ENCODE assay signal across 8 mouse cellular contexts in the genomic region with DNA sequence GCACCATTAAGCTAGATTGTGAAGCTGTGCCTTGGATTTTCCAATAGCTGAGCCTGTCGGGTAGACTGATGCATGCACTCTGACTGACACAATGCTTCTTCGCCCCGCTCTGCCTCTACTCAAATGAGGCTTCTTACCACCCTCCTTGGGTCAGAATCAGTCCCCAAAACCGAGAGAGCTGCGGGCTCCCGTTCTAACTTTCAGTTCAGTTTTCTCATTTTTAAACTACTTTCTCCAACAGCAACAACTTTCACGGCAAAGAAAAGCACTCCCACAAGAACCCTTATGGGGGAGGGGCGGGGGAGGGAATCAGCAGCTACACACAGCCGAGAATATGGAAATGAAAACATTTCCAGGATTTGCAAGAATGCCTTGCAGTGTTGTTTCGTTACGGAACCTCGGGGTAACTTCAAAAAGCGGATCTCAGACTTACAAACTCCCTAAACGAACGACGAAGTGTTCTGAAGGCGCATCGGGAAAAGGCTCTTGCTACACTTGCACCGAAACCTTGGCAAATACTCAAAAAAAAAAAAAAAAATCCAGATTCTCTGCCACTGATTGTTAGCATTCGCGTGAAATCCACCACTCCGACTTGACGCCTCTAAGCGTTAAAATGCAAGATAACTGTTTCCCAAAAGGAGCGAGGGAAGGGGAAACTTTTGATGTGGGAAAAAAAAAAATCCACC. TPM values are rescaled to one million over a fixed set of nuclear protein-coding genes. Genes with fewer than 3 reads are reported as not detected.
DNase-seq lines count a peak whose midpoint lies in the region; ATAC-seq and TF ChIP-seq lines count a peak whose summit lies in the region.

No protein-coding gene starts in this region.

- no peaks in the 10 kb centered on the region for H3K9me3 ChIP-seq in kidney, embryonic 15.5 days (replicated peaks)

- H3K4me1 ChIP-seq in kidney, embryonic 15.5 days: peaks cover 25% of the 10 kb centered on the region
- H3K4me1 ChIP-seq in small intestine, adult 2 months (ENCODE audit: control insufficient read depth, insufficient read depth, insufficient read length, low read length): peaks cover 6% of the 10 kb centered on the region; the same call in 1 of the 2 replicates

- H3K4me2 ChIP-seq in kidney, embryonic 15.5 days: peak overlapping the region; percentile 71

- no peak for TF ChIP-seq POLR2A in small intestine, adult 2 months (IDR thresholded peaks at IDR 0.05; ENCODE audit: low read depth, low read length)

- WGBS in kidney, embryonic 15.5 days: under 1% methylated on average over 25 of the region's 25 CpGs
- WGBS in small intestine, adult 2 months: under 1% methylated on average over 25 of the region's 25 CpGs

- no peak for ATAC-seq in kidney, embryonic 15.5 days (replicated peaks; ENCODE audit: low FRiP score)

- DNase-seq in urinary bladder, postnatal 14 days (ENCODE audit: low spot score): peak; percentile 11
- no peak for DNase-seq in urinary bladder, postnatal 25 days (ENCODE audit: low spot score)
- peak; percentile 62 to 71 for DNase-seq in cerebellum, postnatal 10 days
- DNase-seq in heart, adult 8-10 months (ENCODE audit: low spot score): peak; percentile 18
- DNase-seq in lung, postnatal 14 days: peak; percentile 13
- DNase-seq in ovary, postnatal 10 days (ENCODE audit: low spot score): no peak

- peak overlapping the region; percentile 100 for H3K27ac ChIP-seq in kidney, embryonic 15.5 days
- peak overlapping the region; percentile 50 for H3K27ac ChIP-seq in small intestine, adult 2 months (ENCODE audit: insufficient read depth, low read depth, low read length)

- peaks cover 20% of the 10 kb centered on the region for H3K36me3 ChIP-seq in kidney, embryonic 15.5 days
- peaks cover 9% of the 10 kb centered on the region for H3K36me3 ChIP-seq in small intestine, adult 2 months (ENCODE audit: control insufficient read depth, insufficient read depth, low read length)

- H3K27me3 ChIP-seq in kidney, embryonic 15.5 days: no peaks in the 10 kb centered on the region
- no peaks in the 10 kb centered on the region for H3K27me3 ChIP-seq in small intestine, adult 2 months (ENCODE audit: control insufficient read depth, insufficient read depth, low read length)

- peak overlapping the region; percentile 96 for H3K9ac ChIP-seq in kidney, embryonic 15.5 days

- TF ChIP-seq CTCF in small intestine, adult 2 months (IDR thresholded peaks at IDR 0.05; ENCODE audit: extremely low read depth, insufficient read length, insufficient replicate concordance, low read depth, low read length): no peak

- peak overlapping the region; percentile 97 for H3K4me3 ChIP-seq in kidney, embryonic 15.5 days (replicated peaks)
- H3K4me3 ChIP-seq in small intestine, adult 2 months (ENCODE audit: low read depth, low read length): peak overlapping the region; percentile 78

RNA-seq across cellular contexts. Expression of a gene that starts 1.0 kb away (rescaled TPM):
- 10 to 100 TPM; 30.1 to 39.9 (median 31.9) TPM for total RNA-seq in heart, adult 8-10 months (2022)
- polyA plus RNA-seq in kidney, embryonic 15.5 days (2015; fragmentation: Nextera tagmentation; extraction: Ambion mirVana): 286 and 301 TPM in 2 replicates
- 8.7 and 27.7 TPM in 2 replicates for polyA plus RNA-seq in small intestine, adult 2 months (2012; rRNA removed)

RNA-seq across cellular contexts. Expression of a gene that starts 17.5 kb away (rescaled TPM):
- total RNA-seq in heart, adult 8-10 months (2022): 10 to 100 TPM; 21.8 to 26.8 (median 26.2) TPM
- 0.69 and 0.71 TPM in 2 replicates for polyA plus RNA-seq in kidney, embryonic 15.5 days (2015; fragmentation: Nextera tagmentation; extraction: Ambion mirVana)
- polyA plus RNA-seq in small intestine, adult 2 months (2012; rRNA removed): 1.6 and 2.4 TPM in 2 replicates

Comparison
In these comparisons a context has a peak if more than half of its experiments do, and no peak if none do; other contexts are left out.
1. DNase-seq: peak in urinary bladder, postnatal 14 days (single experiment), cerebellum, postnatal 10 days (2 of 2), heart, adult 8-10 months (single experiment) and lung, postnatal 14 days (single experiment); none in urinary bladder, postnatal 25 days (single experiment) and ovary, postnatal 10 days (single experiment).